Mouse (Mus musculus) stomach, embryonic 16.5 days (tissue): ENCODE data around the gene Nemp1. TPM values are rescaled to one million over a fixed set of nuclear protein-coding genes. Genes with fewer than 3 reads are reported as not detected.
A peak's percentile ranks its signal among the peaks of the same experiment; 100 is the strongest.

ENCODE experiments used
- ATAC-seq: fragments of 200-750 bp; cut with Nextera tagmentation; 2 replicates; pipeline ENCODE4 v1.8.0; 2017; ENCODE audit warnings: moderate number of reproducible peaks, moderate TSS enrichment; ENCODE audit not compliant: insufficient read depth, low FRiP score
- H3K27ac ChIP-seq: fragments of 300-500 bp; sonication (generic); 2 replicates; pipeline ENCODE4 v1.5.1; 2014; ENCODE audit warnings: low read length
- H3K27me3 ChIP-seq: fragments of 300-500 bp; sonication (generic); 2 replicates; pipeline ENCODE4 v1.6.1; 2014; ENCODE audit warnings: low read length, control low read depth, mixed read lengths; ENCODE audit not compliant: control insufficient read depth, insufficient read depth
- H3K36me3 ChIP-seq: fragments of 300-500 bp; sonication (generic); 2 replicates; pipeline ENCODE4 v1.6.1; 2014; ENCODE audit warnings: low read length; ENCODE audit not compliant: control insufficient read depth, insufficient read depth
- H3K4me1 ChIP-seq: fragments of 300-500 bp; sonication (generic); 2 replicates; pipeline ENCODE4 v1.6.1; 2014; ENCODE audit warnings: low read length, control low read depth, mixed read lengths; ENCODE audit not compliant: control insufficient read depth, insufficient read depth
- H3K4me2 ChIP-seq: fragments of 300-500 bp; sonication (generic); 2 replicates; pipeline ENCODE4 v1.6.1; 2014; ENCODE audit warnings: low read depth, low read length, mixed read lengths
- H3K4me3 ChIP-seq: fragments of 300-500 bp; sonication (generic); replicated peaks from 2 replicates; pipeline ENCODE4 v1.5.1; 2014; ENCODE audit warnings: mild to moderate bottlenecking, low read length
- H3K9ac ChIP-seq: fragments of 300-500 bp; sonication (generic); 2 replicates; pipeline ENCODE4 v1.6.1; 2014; ENCODE audit warnings: low read length
- H3K9me3 ChIP-seq: fragments of 300-500 bp; sonication (generic); replicated peaks from 2 replicates; pipeline ENCODE4 v1.6.1; 2016; ENCODE audit warnings: low read length, control low read depth; ENCODE audit not compliant: control insufficient read depth
- WGBS: fragments of 180-500 bp; shearing (Covaris S2); extraction: QIAGEN DNeasy Blood & Tissue Kit; methylation state at CpG from one replicate; pipeline ENCODE4 v1.1.7; 2014; 5-methylcytosine and 5-hydroxymethylcytosine counted together
- polyA plus RNA-seq: library from polyadenylated mRNA; unstranded; fragments of >200 nt; fragmentation: Nextera tagmentation; extraction: Ambion mirVana; gene quantifications from 2 replicates; pipeline ENCODE4 v1.2.1, GENCODE M21; 2015

Nemp1 gene
- polyA plus RNA-seq, 1 experiment from 2014 or later = 10.0 TPM

DNA sequence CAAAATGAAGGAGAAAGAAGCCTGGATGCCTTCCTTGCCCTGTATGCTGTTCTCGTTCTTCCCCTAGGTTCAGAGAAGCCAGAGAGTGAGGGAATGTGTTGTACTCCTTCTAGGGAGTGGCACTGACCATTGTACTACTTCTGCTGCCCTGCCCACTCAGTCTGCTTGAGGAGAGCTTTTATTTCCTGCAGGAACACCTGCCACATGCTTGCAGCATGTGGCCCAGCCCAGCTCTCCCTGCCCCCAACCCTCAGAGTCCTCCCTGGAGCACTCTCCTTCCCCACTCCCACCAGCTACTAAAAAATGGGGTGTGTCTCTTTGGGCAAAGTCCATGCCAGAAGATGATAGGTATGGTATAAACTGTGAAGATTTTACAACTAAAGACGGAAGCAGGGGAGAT lies 37.6 kb downstream of the Nemp1 start:
- ATAC-seq = peak; percentile 81; the same call in 1 of the 2 replicates
- Histone ChIP-seq H3K27me3 (no peaks in the 10 kb centered on the region), H3K4me3 (peak overlapping the region; percentile 14), H3K4me2 (peak overlapping the region; percentile 34; the same call in 1 of the 2 replicates), H3K36me3 (no peaks in the 10 kb centered on the region), H3K9me3 (no peaks in the 10 kb centered on the region), H3K4me1 (no peaks in the 10 kb centered on the region), H3K27ac (peak overlapping the region; percentile 76), H3K9ac (no peak overlapping the region; the same call in 1 of the 2 replicates)
- WGBS = 41% methylated on average over 2 of the region's 2 CpGs

- no peak for ATAC-seq
- Histone ChIP-seq H3K4me2 (peak within 1 kb of the TSS; percentile 34), H3K27ac (peak within 1 kb of the TSS; percentile 76), H3K9me3 (no peaks in the 10 kb centered on the region), H3K4me3 (peak within 1 kb of the TSS; percentile 14), H3K9ac (no peak within 1 kb of the TSS; the same call in 1 of the 2 replicates), H3K27me3 (no peaks in the 10 kb centered on the region), H3K36me3 (no peaks in the 10 kb centered on the region), H3K4me1 (no peaks in the 10 kb centered on the region)
- WGBS = 51% methylated on average over 2 of the region's 2 CpGs
Measured at GRCm38 (mm10) chr10:127704766-127705220, 38.1 kb downstream of the Nemp1 start, which contains the start of gene Myo1a. Gene Myo1a, plus strand, starts transcription at chr10:127705170.

- ATAC-seq = no peak
Measured at GRCm38 (mm10) chr10:127705783-127706182, 39.1 kb downstream of the Nemp1 start.

GRCm38 (mm10) chr10:127707721-127708120 lies 41.0 kb downstream of the Nemp1 start:
- H3K27ac ChIP-seq = no peak overlapping the region
- WGBS = 72% methylated on average over 7 of the region's 7 CpGs
- H3K4me1 ChIP-seq = no peaks in the 10 kb centered on the region
- no peak overlapping the region for H3K4me2 ChIP-seq
- H3K36me3 ChIP-seq = no peaks in the 10 kb centered on the region
- H3K4me3 ChIP-seq = no peak overlapping the region
- H3K27me3 ChIP-seq = no peaks in the 10 kb centered on the region
- no peaks in the 10 kb centered on the region for H3K9me3 ChIP-seq
- H3K9ac ChIP-seq = no peak overlapping the region
- ATAC-seq = no peak

More at GRCm38 (mm10) chr10:127705783-127706182, 39.1 kb downstream of the Nemp1 start:
- Histone ChIP-seq H3K9ac (no peak overlapping the region), H3K27ac (no peak overlapping the region), H3K27me3 (no peaks in the 10 kb centered on the region), H3K36me3 (no peaks in the 10 kb centered on the region), H3K4me2 (no peak overlapping the region), H3K9me3 (no peaks in the 10 kb centered on the region), H3K4me3 (no peak overlapping the region), H3K4me1 (no peaks in the 10 kb centered on the region)
- 94% methylated on average over 4 of the region's 4 CpGs for WGBS

- Histone ChIP-seq H3K4me2 (no peak overlapping the region), H3K9me3 (no peaks in the 10 kb centered on the region), H3K9ac (no peak overlapping the region), H3K27me3 (no peaks in the 10 kb centered on the region), H3K4me1 (no peaks in the 10 kb centered on the region), H3K27ac (no peak overlapping the region), H3K4me3 (no peak overlapping the region), H3K36me3 (no peaks in the 10 kb centered on the region)
- ATAC-seq = no peak
- 79% methylated on average over 3 of the region's 3 CpGs for WGBS
Measured at GRCm38 (mm10) chr10:127708850-127709370, 42.2 kb downstream of the Nemp1 start.

DNA sequence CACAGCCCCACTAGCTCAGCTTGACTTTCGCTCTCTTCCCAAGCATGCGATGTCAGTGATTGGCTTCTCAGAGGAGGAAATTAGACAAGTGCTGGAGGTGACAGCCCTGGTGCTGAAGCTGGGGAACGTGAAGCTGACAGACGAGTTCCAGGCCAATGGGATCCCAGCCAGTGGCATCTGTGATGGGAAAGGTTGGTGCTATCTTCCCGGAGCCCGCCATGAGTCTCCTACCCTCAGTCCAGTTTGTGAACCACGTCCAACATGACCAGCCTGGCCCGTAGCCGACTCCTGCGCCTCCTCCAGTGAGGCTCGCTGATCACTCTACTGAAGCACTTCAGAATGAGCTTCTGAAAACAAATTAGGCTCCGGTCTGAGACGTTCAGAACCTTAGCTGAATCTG lies 43.6 kb downstream of the Nemp1 start:
- no peak for ATAC-seq
- Histone ChIP-seq H3K4me3 (no peak overlapping the region), H3K9ac (no peak overlapping the region), H3K36me3 (no peaks in the 10 kb centered on the region), H3K27ac (no peak overlapping the region), H3K4me2 (no peak overlapping the region), H3K9me3 (no peaks in the 10 kb centered on the region), H3K27me3 (no peaks in the 10 kb centered on the region), H3K4me1 (no peaks in the 10 kb centered on the region)
- 74% methylated on average over 13 of the region's 13 CpGs for WGBS

DNA sequence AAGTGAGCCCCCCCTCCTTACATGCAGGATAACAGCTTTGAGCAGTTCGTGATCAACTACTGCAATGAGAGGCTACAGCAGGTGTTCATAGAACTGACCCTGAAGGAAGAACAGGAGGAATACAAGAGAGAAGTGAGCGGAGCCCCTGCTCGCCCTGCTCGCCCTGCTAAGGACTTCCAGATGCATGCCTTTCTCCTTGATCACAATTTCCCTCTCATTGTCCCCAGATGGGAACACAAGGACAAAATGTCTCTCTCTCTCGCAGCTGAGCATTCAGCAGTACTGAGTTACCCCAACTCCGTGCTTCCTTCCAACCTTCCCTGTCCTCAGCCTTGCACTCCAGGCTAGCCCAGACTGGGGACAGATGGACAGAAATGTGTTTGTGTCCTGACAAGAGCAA lies 46.0 kb downstream of the Nemp1 start:
- Histone ChIP-seq H3K9me3 (no peaks in the 10 kb centered on the region), H3K27me3 (no peaks in the 10 kb centered on the region), H3K4me1 (no peaks in the 10 kb centered on the region), H3K36me3 (no peaks in the 10 kb centered on the region), H3K4me2 (no peak overlapping the region), H3K27ac (no peak overlapping the region), H3K4me3 (no peak overlapping the region), H3K9ac (no peak overlapping the region)
- no peak for ATAC-seq
- 77% methylated on average over 6 of the region's 6 CpGs for WGBS

- ATAC-seq = peak; percentile 69
- peak overlapping the region; percentile 32 for H3K4me3 ChIP-seq
- H3K4me1 ChIP-seq = peaks cover 7% of the 10 kb centered on the region; the same call in 1 of the 2 replicates
- WGBS = 18% methylated on average over 20 of the region's 20 CpGs
- peak overlapping the region; percentile 92 for H3K27ac ChIP-seq
- no peaks in the 10 kb centered on the region for H3K36me3 ChIP-seq
- H3K9me3 ChIP-seq = no peaks in the 10 kb centered on the region
- peak overlapping the region; percentile 70 for H3K9ac ChIP-seq
- peak overlapping the region; percentile 50 for H3K4me2 ChIP-seq
- no peaks in the 10 kb centered on the region for H3K27me3 ChIP-seq
Measured at GRCm38 (mm10) chr10:127721671-127722418, 55.1 kb downstream of the Nemp1 start.

- Histone ChIP-seq H3K4me2 (no peak within 1 kb of the TSS), H3K36me3 (no peaks in the 10 kb centered on the region), H3K9me3 (no peaks in the 10 kb centered on the region), H3K9ac (no peak within 1 kb of the TSS), H3K4me3 (no peak within 1 kb of the TSS), H3K4me1 (peaks cover 7% of the 10 kb centered on the region; the same call in 1 of the 2 replicates), H3K27ac (no peak within 1 kb of the TSS), H3K27me3 (no peaks in the 10 kb centered on the region)
- 80% methylated on average over 3 of the region's 3 CpGs for WGBS
- ATAC-seq = no peak
Measured at GRCm38 (mm10) chr10:127724178-127724577, 57.5 kb downstream of the Nemp1 start, which contains the start of gene Tac2. Gene Tac2, plus strand, starts transcription at chr10:127724478.
